Mouse (Mus musculus): ENCODE measurements at regions not wholly inside any gene's neighbourhood (a gene's known extent, or its start where the extent isn't known, plus 50 kb on each side); places are given as distances from the start of the nearest gene placed in this dataset.

DNA sequence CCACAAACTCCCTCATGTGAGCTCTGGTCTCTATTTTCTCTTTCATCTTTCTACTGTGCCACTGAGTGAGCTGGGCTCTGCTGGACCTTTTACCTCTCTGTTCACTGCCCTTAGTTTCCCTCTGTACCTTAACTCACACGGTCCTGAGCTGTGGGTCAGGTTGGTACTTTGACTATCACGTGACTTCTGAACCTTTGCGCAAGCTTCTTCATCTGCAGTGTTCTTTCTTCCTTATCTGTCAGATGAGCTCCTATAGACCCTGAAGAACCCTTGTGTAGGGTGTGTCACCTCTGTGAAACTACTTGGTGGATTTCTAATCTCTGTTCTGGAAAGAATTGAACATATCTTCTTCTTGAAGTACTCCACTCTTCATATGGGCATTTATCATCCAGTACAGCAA lies 279.3 kb downstream of the Rps24 start:
- TF ChIP-seq CTCF (conservative IDR thresholded peaks at IDR 0.05; ENCODE audit: low read length) (no peak), POU5F1 (IDR thresholded peaks at IDR 0.05; ENCODE audit: borderline replicate concordance, low read length) (no peak)
